Mouse (Mus musculus): ENCODE measurements around the gene Mgme1. TPM values are rescaled to one million over a fixed set of nuclear protein-coding genes. Genes with fewer than 3 reads are reported as not detected.

Gene Mgme1
- total and polyA plus RNA-seq, 3 experiments = 10.6 to 21.9 (median 19.7) TPM

DNA sequence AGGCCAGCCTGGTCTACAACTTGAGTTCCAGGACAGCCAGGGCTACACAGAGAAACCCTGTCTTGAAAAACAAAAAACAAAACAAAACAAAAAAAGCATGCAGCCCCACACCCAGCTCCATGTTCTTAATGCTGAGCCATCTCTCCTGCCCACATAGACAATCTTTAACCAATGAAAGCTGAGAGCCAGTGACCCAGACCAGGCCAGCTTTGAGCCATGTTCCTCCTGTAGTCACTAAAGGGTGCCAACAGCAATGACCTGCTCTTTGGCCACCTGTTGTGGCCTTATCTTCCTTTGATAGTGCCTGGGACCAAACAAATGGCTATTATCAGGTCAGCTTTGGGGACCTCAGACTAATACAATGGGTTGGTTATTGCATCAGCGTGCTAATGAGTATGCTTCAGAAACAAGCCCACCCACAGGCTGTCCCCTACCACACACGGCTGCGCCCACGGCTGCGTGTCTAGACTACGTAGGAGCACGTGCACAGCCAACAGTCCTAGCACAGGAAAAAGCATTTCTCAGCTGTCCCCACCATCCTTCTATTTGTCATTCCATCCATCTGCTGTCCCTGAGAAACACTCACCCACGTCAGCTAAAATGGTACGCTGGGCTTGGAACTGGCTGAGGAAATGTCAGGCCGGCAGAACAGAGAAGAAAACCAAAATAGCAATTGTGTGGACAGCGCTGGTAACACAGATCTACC, 21.3 kb downstream of the Mgme1 start:
- dilution Hi-C loops (cut with MboI; ENCODE audit: extremely low pct_ligation_motif_present, extremely low pct_unique_long_range_greater_than_20kb, low sequenced_read_pairs) (no loop called here), in situ Hi-C loops (cut with MboI; ENCODE audit: low pct_ligation_motif_present, low pct_unique_long_range_greater_than_20kb, low sequenced_read_pairs) (no loop called here)
- H3K4me3 ChIP-seq (replicated peaks in 1 of 3; ENCODE audit: low read depth in 2 of 3, low read length in 2 of 3, poor library complexity in 1 of 3) = no peak overlapping the region
- no peaks in the 10 kb centered on the region for H3K9me3 ChIP-seq (replicated peaks; ENCODE audit: low read length)
- H3K27ac ChIP-seq (ENCODE audit: insufficient read depth, low read depth) = no peak overlapping the region
- H3K9ac ChIP-seq (ENCODE audit: insufficient read depth, low read depth) = no peak overlapping the region
- H3K79me2 ChIP-seq (replicated peaks; ENCODE audit: control insufficient read depth, extremely low read depth, insufficient read depth, poor library complexity, severe bottlenecking) = no peaks in the 10 kb centered on the region
- no peaks in the 10 kb centered on the region for H3K36me3 ChIP-seq (replicated peaks in 1 of 2; ENCODE audit: control insufficient read depth in 1 of 2, insufficient read depth in 1 of 2, low read length in 1 of 2)
- no peaks in the 10 kb centered on the region for H3K27me3 ChIP-seq (replicated peaks)
- no peak overlapping the region for H3K4me2 ChIP-seq (ENCODE audit: insufficient read depth, low read depth, poor library complexity, severe bottlenecking)
- DNase-seq (ENCODE audit: extremely low read depth) = no peak
- H3K4me1 ChIP-seq (ENCODE audit: control insufficient read depth in 1 of 2, insufficient read depth in 2 of 2) = peaks cover 0 to 5% of the 10 kb centered on the region in 2 experiments; a peak in 2 of 4 replicates
- TF ChIP-seq CTCF (conservative IDR thresholded peaks at IDR 0.05 in 1 of 2, IDR thresholded peaks at IDR 0.05 in 1 of 2; ENCODE audit: low read depth in 2 of 2, low read length in 2 of 2) (no peak), MXI1 (IDR thresholded peaks at IDR 0.05; ENCODE audit: low read depth, low read length) (no peak)

DNA sequence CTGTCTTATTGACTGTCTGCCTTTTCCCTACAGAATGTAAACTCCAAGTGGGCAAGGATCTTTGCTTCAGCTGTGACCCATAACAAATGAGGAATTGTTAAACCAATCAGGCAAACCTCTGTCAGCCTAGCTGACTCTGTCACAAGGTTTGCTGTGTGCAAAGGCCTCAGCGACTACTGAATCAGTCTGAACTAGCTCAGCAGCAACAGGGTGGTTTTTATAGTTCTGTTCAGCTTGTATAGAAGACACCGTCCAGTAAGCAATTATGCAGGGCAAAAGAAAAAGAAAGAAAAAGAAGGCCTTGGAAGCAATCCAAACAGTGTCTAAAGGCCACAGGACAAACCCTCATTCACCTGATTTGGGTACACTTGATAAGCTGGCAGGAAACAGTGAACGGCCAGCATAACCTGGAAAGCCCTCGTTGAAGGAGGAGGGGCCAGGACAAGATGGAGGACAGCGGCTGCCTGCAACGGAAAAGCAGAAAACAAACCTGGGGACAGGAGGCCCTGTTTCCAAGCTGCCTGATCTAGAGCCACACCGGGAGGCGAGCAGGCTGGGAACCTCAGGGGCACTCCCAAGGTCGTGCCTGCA, 24.8 kb downstream of the Mgme1 start:
- in situ Hi-C loops (cut with MboI; ENCODE audit: low pct_ligation_motif_present, low pct_unique_long_range_greater_than_20kb, low sequenced_read_pairs) = no loop called here
- no peak overlapping the region for H3K4me2 ChIP-seq (ENCODE audit: insufficient read depth, low read depth, poor library complexity, severe bottlenecking)
- H3K4me1 ChIP-seq (ENCODE audit: control insufficient read depth in 1 of 2, insufficient read depth in 2 of 2) = peaks cover 0 to 6% of the 10 kb centered on the region in 2 experiments; a peak in 3 of 4 replicates
- no peaks in the 10 kb centered on the region for H3K9me3 ChIP-seq (replicated peaks; ENCODE audit: low read length)
- no peaks in the 10 kb centered on the region for H3K79me2 ChIP-seq (replicated peaks; ENCODE audit: control insufficient read depth, extremely low read depth, insufficient read depth, poor library complexity, severe bottlenecking)
- no peaks in the 10 kb centered on the region for H3K36me3 ChIP-seq (replicated peaks in 1 of 2; ENCODE audit: control insufficient read depth in 1 of 2, insufficient read depth in 1 of 2, low read length in 1 of 2)
- no peak for DNase-seq (ENCODE audit: extremely low read depth)
- dilution Hi-C loops (cut with MboI; ENCODE audit: extremely low pct_ligation_motif_present, extremely low pct_unique_long_range_greater_than_20kb, low sequenced_read_pairs) = no loop called here
- H3K4me3 ChIP-seq (replicated peaks in 1 of 3; ENCODE audit: low read depth in 2 of 3, low read length in 2 of 3, poor library complexity in 1 of 3) = no peak overlapping the region
- no peaks in the 10 kb centered on the region for H3K27me3 ChIP-seq (replicated peaks)
- H3K9ac ChIP-seq (ENCODE audit: insufficient read depth, low read depth) = no peak overlapping the region
- TF ChIP-seq ZKSCAN1 (IDR thresholded peaks at IDR 0.05; ENCODE audit: borderline replicate concordance, low read depth, low read length) (no peak), SMC3 (IDR thresholded peaks at IDR 0.05; ENCODE audit: low read depth, low read length) (no peak), RAD21 (IDR thresholded peaks at IDR 0.05; ENCODE audit: low read depth, low read length) (no peak), MEF2A (IDR thresholded peaks at IDR 0.05; ENCODE audit: borderline replicate concordance, low read depth, low read length) (no peak), RCOR1 (conservative IDR thresholded peaks at IDR 0.05; ENCODE audit: low read depth, low read length) (no peak), MAZ (IDR thresholded peaks at IDR 0.05; ENCODE audit: low read depth, low read length) (no peak), SIN3A (IDR thresholded peaks at IDR 0.05; ENCODE audit: low read length) (no peak), CTCF (conservative IDR thresholded peaks at IDR 0.05 in 1 of 2, IDR thresholded peaks at IDR 0.05 in 1 of 2; ENCODE audit: low read depth in 2 of 2, low read length in 2 of 2) (no peak), ZMIZ1 (IDR thresholded peaks at IDR 0.05; ENCODE audit: low read depth, low read length) (no peak), TBP (conservative IDR thresholded peaks at IDR 0.05; ENCODE audit: low read depth, low read length) (no peak), KAT2A (IDR thresholded peaks at IDR 0.05; ENCODE audit: insufficient replicate concordance, low read length) (no peak), IRF4 (IDR thresholded peaks at IDR 0.05; ENCODE audit: low read depth, low read length) (no peak)
- no peak overlapping the region for H3K27ac ChIP-seq (ENCODE audit: insufficient read depth, low read depth)
